Mouse (Mus musculus): Measurements from ENCODE around the gene Cxadr. TPM values are rescaled to one million over a fixed set of nuclear protein-coding genes. Genes with fewer than 3 reads are reported as not detected.
"Not testable (repeated sequence)": the region's sequence is repeated elsewhere in the genome, so short reads cannot be mapped to it uniquely, and the experiment has no call there.

Gene Cxadr
- polyA plus RNA-seq, 1 experiment from 2014 or later = 20.3 TPM

DNA sequence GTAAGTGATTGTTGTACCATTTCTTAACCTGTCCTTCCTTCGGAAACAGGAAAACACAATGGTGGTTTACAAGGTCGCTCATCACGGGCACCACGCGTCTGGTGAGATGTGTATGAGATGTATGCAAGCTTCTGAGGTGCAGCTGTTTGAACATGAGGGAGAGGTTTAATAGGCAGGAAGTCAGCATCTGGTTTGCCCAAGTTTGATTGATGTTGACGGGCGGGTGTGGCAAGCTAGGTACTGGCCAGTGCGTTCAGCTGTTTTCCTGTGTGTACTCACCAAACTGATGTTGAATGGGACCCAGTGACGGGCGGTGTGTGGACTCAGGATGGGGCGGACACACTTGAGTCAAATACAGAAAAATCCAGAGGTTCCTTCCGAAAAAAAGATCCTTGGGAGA is 26.7 kb downstream of the Cxadr start:
- H3K9ac ChIP-seq = no peak overlapping the region
- H3K4me1 ChIP-seq = no peaks in the 10 kb centered on the region
- 89% methylated on average over 12 of the region's 12 CpGs for WGBS
- no peak overlapping the region for H3K4me3 ChIP-seq (replicated peaks)
- no peak for ATAC-seq (ENCODE audit: insufficient number of reproducible peaks, low FRiP score, low TSS enrichment, low read depth)
- H3K9me3 ChIP-seq (replicated peaks) = no peaks in the 10 kb centered on the region
- no peaks in the 10 kb centered on the region for H3K27me3 ChIP-seq
- H3K4me2 ChIP-seq (replicated peaks) = no peak overlapping the region
- peaks cover 6% of the 10 kb centered on the region; the same call in 1 of the 2 replicates for H3K36me3 ChIP-seq
- H3K27ac ChIP-seq (replicated peaks) = no peak overlapping the region

DNA sequence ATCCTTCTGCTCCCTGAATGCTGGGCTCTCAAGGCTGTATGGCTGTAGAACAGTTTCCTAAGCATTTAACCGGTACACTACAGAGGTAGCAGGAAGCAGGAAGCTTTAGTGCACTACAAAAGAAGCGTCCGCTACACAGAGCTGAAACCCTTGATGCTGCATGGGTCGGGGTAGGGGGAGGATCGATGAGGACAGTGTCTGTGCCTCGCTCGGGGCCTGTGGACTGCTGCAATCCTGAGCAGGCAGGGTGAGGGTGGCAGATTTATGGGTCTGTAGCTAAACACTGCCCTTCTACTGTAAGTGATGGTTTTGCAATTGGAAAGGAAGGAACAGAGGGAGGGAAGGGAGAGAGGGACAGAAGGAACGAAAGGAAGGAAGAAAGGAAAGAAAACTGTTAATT is 35.9 kb downstream of the Cxadr start:
- ATAC-seq (ENCODE audit: insufficient number of reproducible peaks, low FRiP score, low TSS enrichment, low read depth) = no peak
- Histone ChIP-seq H3K4me2 (replicated peaks) (no peak overlapping the region), H3K4me3 (replicated peaks) (no peak overlapping the region), H3K4me1 (no peaks in the 10 kb centered on the region), H3K36me3 (peaks cover 26% of the 10 kb centered on the region), H3K9ac (no peak overlapping the region), H3K9me3 (replicated peaks) (no peaks in the 10 kb centered on the region), H3K27me3 (no peaks in the 10 kb centered on the region), H3K27ac (replicated peaks) (no peak overlapping the region)
- WGBS = 76% methylated on average over 8 of the region's 8 CpGs

DNA sequence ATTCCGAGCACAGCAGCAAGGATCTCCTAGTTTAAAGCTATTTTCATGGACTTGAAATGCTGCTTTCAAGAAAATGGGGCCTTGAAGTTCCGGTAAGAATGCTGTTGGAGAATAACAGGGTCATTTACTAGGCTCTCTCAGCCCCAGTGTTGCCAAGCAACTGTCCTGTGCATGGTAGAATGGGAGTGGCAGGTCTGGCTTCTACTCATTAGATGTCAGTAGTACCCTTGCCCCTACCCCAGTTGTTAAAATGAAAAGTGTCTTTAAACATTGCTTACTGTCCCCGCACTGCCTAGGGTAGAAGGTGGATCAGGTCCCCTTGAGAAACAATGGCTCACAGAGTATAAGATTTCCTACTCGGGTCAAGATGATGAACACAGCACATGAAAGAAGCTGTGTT is 40.1 kb downstream of the Cxadr start:
- ATAC-seq (ENCODE audit: insufficient number of reproducible peaks, low FRiP score, low TSS enrichment, low read depth) = no peak
- 77% methylated on average over 4 of the region's 4 CpGs for whole genome bisulfite sequencing
- Histone ChIP-seq H3K27me3 (no peaks in the 10 kb centered on the region), H3K9ac (no peak overlapping the region), H3K27ac (replicated peaks) (no peak overlapping the region), H3K4me2 (replicated peaks) (no peak overlapping the region), H3K9me3 (replicated peaks) (no peaks in the 10 kb centered on the region), H3K4me3 (replicated peaks) (no peak overlapping the region), H3K36me3 (no peaks in the 10 kb centered on the region), H3K4me1 (peaks cover 5% of the 10 kb centered on the region)

DNA sequence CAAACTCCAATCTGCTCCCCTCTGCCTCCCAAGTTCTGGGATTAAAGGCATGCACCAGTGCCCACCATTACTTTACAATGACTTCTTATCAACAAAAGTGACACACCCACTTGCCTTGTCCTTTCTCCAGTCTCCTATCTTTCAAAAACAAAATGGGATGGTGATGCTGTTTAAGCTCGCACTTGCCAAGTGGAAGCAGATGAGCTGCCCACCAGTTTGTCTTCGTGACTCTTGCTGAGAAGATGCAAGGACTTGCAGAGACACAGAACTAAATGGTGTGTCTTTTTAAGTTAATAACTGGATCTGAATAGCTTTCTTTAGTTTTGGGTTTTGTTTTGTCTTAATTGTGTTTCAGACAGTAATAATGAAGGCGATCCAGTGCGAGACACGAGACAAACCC is 41.5 kb downstream of the Cxadr start:
- ATAC-seq (ENCODE audit: insufficient number of reproducible peaks, low FRiP score, low TSS enrichment, low read depth) = no peak
- Histone ChIP-seq H3K9me3 (replicated peaks) (no peaks in the 10 kb centered on the region), H3K4me2 (replicated peaks) (no peak overlapping the region), H3K4me1 (peaks cover 5% of the 10 kb centered on the region), H3K9ac (no peak overlapping the region), H3K27me3 (no peaks in the 10 kb centered on the region), H3K36me3 (no peaks in the 10 kb centered on the region), H3K27ac (replicated peaks) (no peak overlapping the region), H3K4me3 (replicated peaks) (no peak overlapping the region)
- WGBS = 88% methylated on average over 5 of the region's 5 CpGs

DNA sequence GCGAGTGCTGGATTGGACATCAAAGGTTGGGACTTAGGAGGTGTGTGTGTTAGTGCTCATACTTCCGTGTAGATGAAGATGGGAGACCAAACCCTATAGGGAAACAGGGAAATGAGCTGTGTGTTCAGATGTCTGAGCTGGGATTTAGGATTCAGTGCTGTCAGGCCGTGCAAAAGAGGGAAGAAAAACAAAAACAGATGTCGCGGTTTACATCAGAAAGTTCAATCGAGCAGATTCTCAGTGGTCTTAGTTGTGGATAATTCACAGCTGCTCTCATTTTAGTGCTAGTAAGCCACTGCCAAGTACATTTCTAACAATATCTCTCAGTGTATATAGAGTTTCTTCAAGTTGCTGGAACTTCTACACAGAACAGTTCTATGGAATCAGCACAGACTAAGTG is 42.5 kb downstream of the Cxadr start:
- ATAC-seq (ENCODE audit: insufficient number of reproducible peaks, low FRiP score, low TSS enrichment, low read depth) = peak; percentile 81
- H3K4me3 ChIP-seq (replicated peaks) = no peak overlapping the region
- no peaks in the 10 kb centered on the region for H3K27me3 ChIP-seq
- H3K4me2 ChIP-seq (replicated peaks) = peak overlapping the region; percentile 29
- 23% methylated on average over 6 of the region's 6 CpGs for WGBS
- no peak overlapping the region for H3K9ac ChIP-seq
- peaks cover 5% of the 10 kb centered on the region for H3K4me1 ChIP-seq
- H3K27ac ChIP-seq (replicated peaks) = peak overlapping the region; percentile 71
- peaks cover 3% of the 10 kb centered on the region; the same call in 1 of the 2 replicates for H3K36me3 ChIP-seq
- no peaks in the 10 kb centered on the region for H3K9me3 ChIP-seq (replicated peaks)

DNA sequence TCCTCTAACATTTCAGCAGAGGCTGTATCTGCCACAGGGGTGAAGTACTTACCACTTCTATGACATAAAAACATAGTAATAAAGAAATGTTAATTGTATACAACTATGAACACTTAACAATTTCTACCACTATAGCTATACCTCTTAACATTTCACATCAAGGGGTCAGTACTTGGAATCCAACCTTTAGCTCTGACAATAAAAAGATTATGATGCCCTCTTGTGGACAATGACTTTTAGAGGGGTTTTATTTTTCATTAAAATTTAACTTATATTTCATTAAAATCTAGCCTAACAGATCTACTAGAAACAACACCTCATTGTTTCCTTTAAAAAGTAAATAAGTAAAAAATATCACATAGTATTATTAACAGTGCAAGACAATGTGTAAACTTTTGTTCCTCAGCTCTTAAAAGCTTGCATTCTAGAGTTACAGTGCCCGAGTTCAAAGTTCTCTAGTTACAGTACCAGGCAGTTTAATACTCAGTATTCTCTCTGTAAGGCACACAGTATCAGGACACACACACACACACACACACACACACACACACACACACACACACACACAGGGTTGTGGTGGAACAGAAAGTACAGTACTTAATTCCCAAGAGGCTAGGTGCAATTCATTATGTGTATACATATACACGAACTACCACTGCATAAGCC is 45.5 kb downstream of the Cxadr start:
- Histone ChIP-seq H3K36me3 (peaks cover 12% of the 10 kb centered on the region; the same call in 1 of the 2 replicates), H3K27ac (replicated peaks) (no peak overlapping the region), H3K27me3 (no peaks in the 10 kb centered on the region), H3K9me3 (replicated peaks) (no peaks in the 10 kb centered on the region), H3K4me1 (peaks cover 5% of the 10 kb centered on the region), H3K4me3 (replicated peaks) (no peak overlapping the region), H3K4me2 (replicated peaks) (no peak overlapping the region), H3K9ac (no peak overlapping the region)
- no peak for ATAC-seq (ENCODE audit: insufficient number of reproducible peaks, low FRiP score, low TSS enrichment, low read depth)
- WGBS = 61% methylated on average over 2 of the region's 2 CpGs

DNA sequence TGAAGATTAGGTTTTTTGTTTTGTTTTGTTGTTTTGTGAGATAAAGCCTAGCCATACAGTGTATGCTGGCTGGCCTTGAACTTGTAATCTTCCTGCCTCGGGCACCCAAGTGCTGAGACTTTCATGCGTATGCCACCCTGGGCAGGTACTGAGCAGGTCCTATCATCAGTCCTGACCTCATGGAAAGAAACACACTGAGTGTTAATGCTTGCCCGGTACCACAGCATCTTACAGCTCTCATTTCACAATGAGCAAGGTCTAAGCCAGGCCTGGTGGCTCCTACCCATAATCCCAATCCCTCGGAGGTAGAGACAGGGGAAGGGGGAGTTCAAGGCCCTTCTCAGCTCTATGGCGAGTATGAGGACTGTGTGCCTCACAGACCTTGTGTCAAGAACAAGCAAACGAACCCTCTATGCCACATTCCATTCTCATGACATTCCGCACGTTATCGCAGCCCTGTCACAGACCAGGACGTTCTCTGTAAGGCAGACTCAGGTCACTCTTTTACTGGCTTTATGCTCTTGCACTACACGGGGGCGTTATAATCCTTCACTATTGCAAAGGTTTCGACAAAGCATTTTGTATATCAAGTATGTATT is 46.1 kb downstream of the Cxadr start:
- Histone ChIP-seq H3K27me3 (no peaks in the 10 kb centered on the region), H3K9me3 (replicated peaks) (no peaks in the 10 kb centered on the region), H3K4me2 (replicated peaks) (no peak overlapping the region), H3K36me3 (peaks cover 12% of the 10 kb centered on the region; the same call in 1 of the 2 replicates), H3K27ac (replicated peaks) (no peak overlapping the region), H3K4me1 (peaks cover 5% of the 10 kb centered on the region), H3K9ac (no peak overlapping the region), H3K4me3 (replicated peaks) (no peak overlapping the region)
- ATAC-seq (ENCODE audit: insufficient number of reproducible peaks, low FRiP score, low TSS enrichment, low read depth) = no peak
- WGBS = 77% methylated on average over 13 of the region's 13 CpGs

DNA sequence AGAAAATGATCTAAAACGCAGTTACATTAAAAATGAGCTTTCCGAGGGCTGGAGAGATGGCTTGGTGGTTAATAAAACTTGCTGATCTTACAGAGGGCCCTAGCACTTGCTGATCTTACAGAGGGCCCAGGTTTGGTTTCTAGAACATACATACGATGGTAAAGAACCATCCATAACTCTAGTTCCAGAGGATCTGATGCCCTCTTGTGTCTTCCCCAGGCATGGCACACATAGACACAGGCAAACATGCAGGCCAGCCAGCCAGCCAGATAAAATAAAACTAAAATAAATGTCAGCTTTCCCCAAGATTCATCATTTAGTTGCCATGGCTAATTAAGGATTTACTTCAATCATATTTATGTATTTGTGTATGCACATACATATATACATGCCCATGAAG is 56.5 kb downstream of the Cxadr start:
- 95% methylated on average over 3 of the region's 3 CpGs for WGBS
- no peak overlapping the region for H3K27ac ChIP-seq (replicated peaks)
- H3K4me2 ChIP-seq (replicated peaks) = no peak overlapping the region
- peaks cover 24% of the 10 kb centered on the region for H3K36me3 ChIP-seq
- no peaks in the 10 kb centered on the region for H3K9me3 ChIP-seq (replicated peaks)
- no peaks in the 10 kb centered on the region for H3K4me1 ChIP-seq
- no peak overlapping the region for H3K9ac ChIP-seq
- no peak for ATAC-seq (ENCODE audit: insufficient number of reproducible peaks, low FRiP score, low TSS enrichment, low read depth)
- H3K27me3 ChIP-seq = no peaks in the 10 kb centered on the region
- no peak overlapping the region for H3K4me3 ChIP-seq (replicated peaks)

DNA sequence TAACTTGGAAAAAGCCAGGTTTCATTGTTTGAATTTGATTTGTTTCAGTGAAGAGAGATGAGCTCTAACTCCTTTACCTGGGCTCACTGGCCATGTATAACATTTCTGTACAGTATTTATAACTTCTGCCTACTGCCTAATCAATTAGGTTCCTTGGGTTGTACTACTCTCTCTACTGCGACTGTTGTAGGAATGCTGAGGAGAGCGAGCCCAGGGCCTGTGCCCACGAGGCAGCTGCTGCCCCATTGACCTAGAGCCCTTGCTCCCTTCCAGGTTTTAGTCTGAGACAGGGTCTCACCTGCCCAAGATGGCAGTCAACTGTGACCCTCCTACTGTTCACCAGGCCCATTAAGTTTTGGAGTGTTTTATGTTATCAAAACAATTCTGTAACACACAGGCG is 60.2 kb downstream of the Cxadr start:
- Histone ChIP-seq H3K9ac (no peak overlapping the region), H3K4me1 (no peaks in the 10 kb centered on the region), H3K4me2 (replicated peaks) (no peak overlapping the region), H3K4me3 (replicated peaks) (no peak overlapping the region), H3K27ac (replicated peaks) (no peak overlapping the region), H3K36me3 (peaks cover 42% of the 10 kb centered on the region), H3K9me3 (replicated peaks) (no peaks in the 10 kb centered on the region), H3K27me3 (no peaks in the 10 kb centered on the region)
- ATAC-seq (ENCODE audit: insufficient number of reproducible peaks, low FRiP score, low TSS enrichment, low read depth) = no peak
- WGBS = 94% methylated on average over 4 of the region's 4 CpGs

DNA sequence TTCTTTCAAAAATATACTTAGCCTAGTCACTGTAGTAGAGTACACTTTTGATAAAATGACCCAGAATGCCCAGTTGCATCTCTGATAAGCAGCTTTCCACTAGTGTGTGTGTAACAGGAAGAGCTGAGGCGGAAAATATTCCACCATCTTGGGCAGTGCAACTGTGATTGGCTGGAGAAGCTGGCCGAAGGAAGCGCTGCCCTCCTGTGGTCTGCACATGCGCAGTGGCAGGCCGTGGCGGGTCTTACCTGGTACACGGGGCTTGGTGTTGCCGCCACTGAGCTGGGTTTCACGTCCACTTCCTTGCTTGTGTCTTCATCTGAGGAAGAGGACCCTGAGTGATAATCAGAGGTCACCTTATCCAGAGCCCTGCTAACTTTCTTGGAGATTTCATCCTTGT is 63.3 kb downstream of the Cxadr start:
- 88% methylated on average over 9 of the region's 9 CpGs for WGBS
- H3K27ac ChIP-seq (replicated peaks); H3K27me3 ChIP-seq; H3K4me1 ChIP-seq; ATAC-seq (ENCODE audit: insufficient number of reproducible peaks, low FRiP score, low TSS enrichment, low read depth); H3K4me2 ChIP-seq (replicated peaks); H3K4me3 ChIP-seq (replicated peaks); H3K9ac ChIP-seq; H3K9me3 ChIP-seq (replicated peaks): not testable (repeated sequence)
- H3K36me3 ChIP-seq = peaks cover 44% of the 10 kb centered on the region

DNA sequence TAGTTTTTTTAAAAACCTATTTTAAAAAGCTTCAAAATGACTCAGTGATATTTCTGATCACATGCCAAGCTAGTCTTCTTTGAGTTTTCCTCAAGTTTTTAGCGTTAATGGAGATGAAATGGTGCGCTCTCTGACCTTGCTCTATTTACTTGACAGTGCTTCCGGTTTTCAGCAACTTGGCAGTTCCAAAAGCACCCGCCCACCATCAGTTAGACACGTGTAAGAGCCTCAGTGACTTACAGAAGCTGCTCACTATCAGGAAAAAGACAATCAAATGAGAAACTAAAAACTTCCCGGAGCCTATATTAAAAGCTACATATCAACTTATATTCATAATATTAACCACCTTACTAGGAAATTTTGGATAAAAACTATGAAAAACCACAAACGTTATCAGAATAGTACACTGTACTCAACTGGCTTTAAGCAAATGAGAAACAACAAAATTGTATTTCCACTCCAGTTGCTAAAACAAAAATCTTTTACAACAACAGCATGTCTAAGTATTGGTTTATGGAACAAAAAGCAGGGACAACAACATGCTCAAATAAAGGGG is 70.3 kb downstream of the Cxadr start:
- Histone ChIP-seq H3K27me3 (no peaks in the 10 kb centered on the region), H3K9me3 (replicated peaks) (no peaks in the 10 kb centered on the region), H3K36me3 (peaks cover 27% of the 10 kb centered on the region), H3K4me2 (replicated peaks) (no peak overlapping the region), H3K4me3 (replicated peaks) (no peak overlapping the region), H3K9ac (no peak overlapping the region), H3K27ac (replicated peaks) (no peak overlapping the region), H3K4me1 (peaks cover 9% of the 10 kb centered on the region)
- ATAC-seq (ENCODE audit: insufficient number of reproducible peaks, low FRiP score, low TSS enrichment, low read depth) = no peak
- 72% methylated on average over 7 of the region's 7 CpGs for WGBS

DNA sequence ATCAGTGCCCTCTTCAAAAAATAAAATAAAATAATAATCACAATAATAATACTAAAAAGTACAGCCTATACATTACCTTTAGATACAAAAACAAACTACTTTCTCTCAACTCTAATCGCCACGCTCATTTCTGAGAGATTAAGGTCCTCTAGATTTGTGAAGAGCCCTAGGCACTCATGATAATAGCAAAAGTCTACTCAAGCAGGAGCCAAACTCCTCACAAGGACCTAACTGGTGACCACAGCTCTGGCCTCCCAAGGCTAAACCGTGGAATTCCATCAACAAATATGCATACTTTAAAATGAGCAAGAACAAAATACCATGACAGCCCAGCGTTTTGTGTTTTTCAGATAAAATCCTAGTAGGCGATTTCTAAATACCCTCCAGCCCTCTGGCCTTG is 71.5 kb downstream of the Cxadr start:
- no peak for ATAC-seq (ENCODE audit: insufficient number of reproducible peaks, low FRiP score, low TSS enrichment, low read depth)
- WGBS = 79% methylated on average over 5 of the region's 5 CpGs

More for the DNA sequence above, 71.5 kb downstream of the Cxadr start:
- H3K4me1 ChIP-seq = peaks cover 12% of the 10 kb centered on the region
- H3K27ac ChIP-seq (replicated peaks) = no peak overlapping the region
- peaks cover 19% of the 10 kb centered on the region for H3K36me3 ChIP-seq
- no peak overlapping the region for H3K4me3 ChIP-seq (replicated peaks)
- no peak overlapping the region for H3K4me2 ChIP-seq (replicated peaks)
- no peaks in the 10 kb centered on the region for H3K9me3 ChIP-seq (replicated peaks)
- H3K9ac ChIP-seq = no peak overlapping the region
- H3K27me3 ChIP-seq = no peaks in the 10 kb centered on the region
